Mouse (Mus musculus) retina, embryonic 14.5 days (tissue): Measurements from ENCODE around the gene Kansl1.
A peak's percentile ranks its signal among the peaks of the same experiment; 100 is the strongest.

Experiments
- DNase-seq: peaks from one replicate; pipeline ENCODE4 v3.0.0-alpha.2; 2015; ENCODE audit warnings: low spot score

The Kansl1 gene

DNA sequence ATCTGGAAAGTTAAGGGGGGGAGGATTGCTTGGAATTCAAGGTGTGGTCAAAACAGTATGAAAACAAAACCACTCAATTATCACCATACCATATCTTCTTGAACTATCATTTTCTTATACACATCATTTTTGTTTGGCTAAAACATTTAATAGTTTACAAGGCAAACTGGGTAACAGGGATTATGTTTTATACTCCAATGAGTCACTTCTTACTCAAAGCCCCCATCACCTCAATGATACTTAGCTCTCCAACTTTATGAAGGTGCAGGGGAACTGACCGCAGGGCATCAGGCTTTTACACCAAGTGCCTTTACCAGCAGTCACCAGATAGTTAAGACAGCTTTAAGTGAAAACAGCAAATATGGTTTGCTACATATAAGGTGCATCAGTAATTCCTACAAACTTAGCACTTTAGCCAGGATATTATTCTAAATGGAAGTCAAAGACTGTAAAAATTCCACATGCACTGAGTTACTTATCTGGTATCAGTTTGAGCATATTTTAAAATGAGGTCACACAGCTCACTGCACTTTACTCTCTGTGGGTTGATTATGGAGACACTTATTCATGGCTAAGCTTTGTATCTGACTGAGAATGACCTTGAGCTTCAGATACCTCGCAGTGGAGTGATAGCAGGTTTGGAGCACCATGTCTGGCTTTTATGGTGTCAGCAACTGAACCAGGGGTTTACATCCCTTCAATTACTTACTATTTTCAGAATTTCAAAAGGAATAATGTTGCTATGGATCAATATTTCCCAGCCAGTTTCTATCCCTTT is 104.6 kb downstream of the Kansl1 start:
- DNase-seq, result no peak

GRCm38 (mm10) chr11:104362704-104363103 is 106.0 kb downstream of the Kansl1 start:
- DNase-seq, result no peak

DNA sequence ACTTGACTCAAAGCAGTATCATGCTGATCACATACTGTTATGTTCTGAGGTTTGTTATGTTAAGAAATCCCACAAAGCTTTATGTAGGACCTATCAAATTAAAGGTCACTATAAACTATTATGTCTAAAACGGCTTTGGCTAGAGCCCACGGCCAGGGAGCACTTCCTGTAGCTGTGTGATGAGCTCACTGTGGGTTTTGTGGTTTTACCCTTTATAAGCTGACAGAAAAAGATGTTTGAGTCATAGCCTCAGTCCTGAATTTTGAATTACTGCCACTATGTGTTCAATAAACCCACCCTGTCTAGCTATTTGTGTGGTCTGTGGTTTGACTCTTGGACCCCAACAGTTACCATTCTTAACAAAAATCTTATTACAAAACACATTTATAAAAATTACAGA is 106.9 kb downstream of the Kansl1 start:
- DNase-seq, result no peak

GRCm38 (mm10) chr11:104346931-104347330 is 121.7 kb downstream of the Kansl1 start:
- peak; percentile 62 for DNase-seq

- DNase-seq, result no peak
These were observed 133.7 kb downstream of the Kansl1 start for GRCm38 (mm10) chr11:104334946-104335345.

- no peak for DNase-seq
These were observed 134.5 kb downstream of the Kansl1 start for GRCm38 (mm10) chr11:104334115-104334514.

DNA sequence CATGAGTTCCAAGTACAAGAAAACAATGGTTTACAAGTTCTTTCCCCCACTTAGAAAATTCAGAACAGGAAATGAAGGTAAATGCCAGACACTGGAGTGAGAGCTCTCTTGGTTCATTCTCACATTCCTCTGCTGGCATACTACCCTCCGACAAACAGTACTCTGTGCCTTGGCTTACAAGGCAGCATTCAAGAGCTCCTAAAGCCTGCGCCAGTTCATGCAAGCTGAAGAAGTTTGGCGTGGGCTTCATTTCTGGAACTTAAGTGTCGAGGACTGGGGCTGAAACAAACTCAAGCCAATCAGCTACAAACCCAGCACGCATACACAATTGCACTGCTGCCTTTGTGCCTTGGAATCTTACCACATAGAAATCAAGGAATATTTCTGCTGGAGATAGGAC is 136.6 kb downstream of the Kansl1 start:
- no peak for DNase-seq

DNA sequence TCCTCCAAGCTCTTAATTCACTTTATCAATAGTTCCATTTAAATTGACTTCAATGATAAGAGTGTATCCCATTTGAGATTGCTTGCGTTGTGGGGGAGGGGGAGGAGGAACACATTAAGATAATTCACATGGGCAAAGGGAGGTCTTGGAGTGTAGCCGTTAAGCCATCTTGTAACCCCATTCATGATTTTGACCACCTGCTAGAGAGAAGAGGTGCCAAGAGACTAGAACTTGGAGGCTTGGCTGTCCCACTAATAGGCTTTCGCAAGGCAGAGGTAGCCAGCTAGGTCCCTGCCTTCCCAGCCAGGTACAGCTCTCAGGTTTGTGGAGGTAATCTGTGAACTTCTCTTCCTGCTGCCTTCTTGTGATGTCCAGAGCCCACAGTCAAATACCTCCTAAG is 137.5 kb downstream of the Kansl1 start:
- no peak for DNase-seq

DNA sequence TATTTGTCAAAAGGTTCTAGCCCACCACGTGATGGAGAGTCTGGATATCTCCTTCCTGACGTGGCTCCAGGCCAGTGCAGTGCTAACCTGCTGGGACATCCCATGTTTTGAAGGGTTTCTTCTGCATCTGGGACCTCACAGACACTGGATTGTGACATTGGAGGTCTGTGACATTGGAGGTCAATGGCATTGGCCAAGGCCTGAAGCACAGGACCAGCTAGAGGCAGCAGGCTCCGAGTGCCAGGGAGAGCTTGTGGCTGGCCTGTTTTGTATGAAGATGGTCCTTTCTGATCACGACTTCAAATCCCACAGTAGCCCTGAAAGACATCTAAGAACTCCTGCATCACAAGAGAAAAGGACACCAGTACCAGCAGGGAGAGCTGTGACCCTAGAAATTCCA is 138.5 kb downstream of the Kansl1 start:
- DNase-seq, result no peak

DNA sequence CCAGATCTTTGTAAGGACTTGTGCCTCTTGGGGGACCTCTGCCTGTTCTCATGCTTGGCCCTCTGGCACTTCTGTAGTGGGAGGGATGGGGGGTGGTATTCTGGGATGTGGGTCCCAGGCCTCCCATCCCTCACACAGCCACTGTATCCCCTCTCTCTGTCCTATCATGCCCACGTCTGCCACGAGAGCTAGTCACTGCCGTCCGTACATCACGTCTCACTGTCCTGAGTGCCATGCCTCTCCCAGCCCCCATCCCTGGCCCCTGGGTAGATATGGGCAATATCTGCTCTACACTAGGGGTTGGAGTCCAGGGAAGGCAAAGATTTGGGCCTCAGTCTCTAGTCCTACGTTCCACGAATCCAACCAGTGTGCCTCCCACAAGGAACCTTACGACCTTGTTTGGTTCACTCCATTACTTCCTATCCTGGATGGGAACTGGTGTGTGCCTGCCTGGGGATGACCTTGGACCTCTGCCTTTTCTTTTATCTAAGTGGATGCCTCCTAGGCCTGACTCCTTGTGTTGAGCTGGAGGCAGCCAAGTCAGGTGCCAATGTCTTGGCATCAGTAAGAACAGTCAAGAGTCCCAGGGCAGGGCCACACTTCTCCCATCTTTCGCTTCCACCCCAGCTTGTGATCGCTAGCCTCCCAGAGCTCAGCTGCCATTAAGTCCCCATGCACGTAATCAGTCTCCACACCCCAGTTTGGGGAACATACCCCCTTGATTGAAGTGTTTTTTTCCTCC is 139.3 kb downstream of the Kansl1 start:
- DNase-seq, result no peak

DNA sequence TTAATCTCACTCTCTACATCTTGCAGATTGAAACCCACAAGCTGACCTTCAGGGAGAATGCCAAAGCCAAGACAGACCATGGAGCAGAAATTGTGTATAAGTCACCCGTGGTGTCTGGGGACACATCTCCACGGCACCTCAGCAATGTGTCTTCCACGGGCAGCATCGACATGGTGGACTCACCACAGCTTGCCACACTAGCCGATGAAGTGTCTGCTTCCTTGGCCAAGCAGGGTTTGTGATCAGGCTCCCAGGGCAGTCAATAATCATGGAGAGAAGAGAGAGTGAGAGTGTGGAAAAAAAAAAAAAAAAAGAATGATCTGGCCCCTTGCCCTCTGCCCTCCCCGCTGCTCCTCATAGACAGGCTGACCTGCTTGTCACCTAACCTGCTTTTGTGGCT is 140.7 kb downstream of the Kansl1 start:
- DNase-seq, result no peak

- no peak for DNase-seq
These were observed 141.2 kb downstream of the Kansl1 start for GRCm38 (mm10) chr11:104327462-104327861.

DNA sequence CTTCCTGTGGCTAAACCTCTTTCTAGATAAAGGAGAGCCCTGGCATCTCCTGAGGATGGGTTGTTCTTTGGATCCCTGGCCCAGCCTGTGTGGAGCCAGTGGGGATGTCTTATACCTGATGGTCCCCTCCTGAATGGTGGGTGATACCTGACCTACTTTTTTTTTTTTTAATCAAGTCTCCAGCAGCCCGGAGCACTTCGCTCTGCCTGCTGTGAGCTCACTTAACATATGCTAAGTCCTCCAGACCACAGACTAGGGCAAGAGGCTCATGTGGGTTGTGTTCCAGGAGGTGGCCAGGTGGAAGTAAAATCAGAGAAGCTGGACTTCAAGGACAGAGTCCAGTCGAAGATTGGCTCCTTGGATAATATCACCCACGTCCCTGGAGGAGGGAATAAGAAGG is 146.5 kb downstream of the Kansl1 start:
- DNase-seq, result no peak

DNA sequence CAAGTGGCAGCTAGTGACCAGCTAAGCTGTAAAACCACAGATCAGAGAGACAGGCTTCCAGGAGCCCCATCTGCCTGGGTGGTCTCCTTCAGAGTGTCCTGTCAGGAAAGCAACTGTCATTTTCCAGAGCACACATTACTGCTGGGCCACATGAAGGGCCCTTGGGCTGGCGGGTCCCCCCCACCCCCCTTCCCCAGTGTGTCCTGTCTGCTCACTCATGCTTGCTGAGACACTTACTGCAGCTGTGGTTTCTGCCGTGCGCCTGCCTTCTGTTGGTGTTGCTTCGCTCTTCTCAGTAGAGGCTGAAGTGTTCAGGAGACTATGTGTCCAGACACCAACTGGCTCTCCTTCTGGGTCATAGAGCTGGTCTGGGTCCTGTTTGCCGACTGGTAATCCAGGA is 148.2 kb downstream of the Kansl1 start:
- peak; percentile 77 for DNase-seq

- peak; percentile 51 for DNase-seq
These were observed 149.5 kb downstream of the Kansl1 start for GRCm38 (mm10) chr11:104318940-104319781.

- DNase-seq, result no peak
These were observed 151.0 kb downstream of the Kansl1 start for GRCm38 (mm10) chr11:104317631-104318030.

GRCm38 (mm10) chr11:104316685-104317400 is 151.8 kb downstream of the Kansl1 start:
- DNase-seq, result no peak

DNA sequence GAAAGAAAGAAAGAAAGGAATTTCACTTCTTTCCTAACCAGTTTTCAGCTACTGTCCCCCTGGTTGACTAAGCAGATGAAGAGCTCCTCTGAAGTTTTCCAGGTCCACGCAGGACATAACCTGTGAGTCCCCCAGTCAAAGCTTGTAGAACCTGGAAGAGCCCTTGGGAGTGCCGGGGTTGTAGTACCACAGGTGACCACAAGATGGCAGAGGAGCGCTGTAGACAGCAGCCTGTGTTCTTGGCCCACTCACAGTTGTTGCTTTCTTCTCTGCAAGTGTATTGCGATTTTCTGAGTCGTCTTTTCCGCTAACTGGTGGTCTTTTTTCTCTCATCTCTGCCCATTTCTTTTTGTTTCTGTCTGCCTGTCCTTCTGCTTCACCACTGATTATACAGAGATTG is 153.0 kb downstream of the Kansl1 start:
- peak; percentile 95 for DNase-seq

DNA sequence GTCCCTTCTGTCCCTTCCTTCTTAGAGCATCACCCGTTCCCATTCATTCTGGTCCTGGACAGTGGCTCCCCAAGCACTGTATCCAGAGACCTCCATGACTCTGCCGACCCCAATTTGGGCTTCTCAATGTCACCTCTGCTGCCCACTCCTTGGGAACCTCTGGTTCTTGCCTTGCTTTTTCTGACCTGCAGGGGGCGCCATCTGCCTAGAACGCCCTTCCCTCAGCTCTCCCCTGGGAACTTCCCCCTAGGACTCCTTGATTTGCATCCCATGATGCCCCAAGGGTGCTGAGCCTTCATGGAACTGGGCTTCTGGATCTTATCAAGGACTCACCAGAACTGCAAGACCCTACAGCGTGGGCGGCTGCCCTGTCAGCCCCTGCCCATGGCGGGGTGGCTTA is 157.0 kb downstream of the Kansl1 start:
- peak; percentile 22 for DNase-seq

DNA sequence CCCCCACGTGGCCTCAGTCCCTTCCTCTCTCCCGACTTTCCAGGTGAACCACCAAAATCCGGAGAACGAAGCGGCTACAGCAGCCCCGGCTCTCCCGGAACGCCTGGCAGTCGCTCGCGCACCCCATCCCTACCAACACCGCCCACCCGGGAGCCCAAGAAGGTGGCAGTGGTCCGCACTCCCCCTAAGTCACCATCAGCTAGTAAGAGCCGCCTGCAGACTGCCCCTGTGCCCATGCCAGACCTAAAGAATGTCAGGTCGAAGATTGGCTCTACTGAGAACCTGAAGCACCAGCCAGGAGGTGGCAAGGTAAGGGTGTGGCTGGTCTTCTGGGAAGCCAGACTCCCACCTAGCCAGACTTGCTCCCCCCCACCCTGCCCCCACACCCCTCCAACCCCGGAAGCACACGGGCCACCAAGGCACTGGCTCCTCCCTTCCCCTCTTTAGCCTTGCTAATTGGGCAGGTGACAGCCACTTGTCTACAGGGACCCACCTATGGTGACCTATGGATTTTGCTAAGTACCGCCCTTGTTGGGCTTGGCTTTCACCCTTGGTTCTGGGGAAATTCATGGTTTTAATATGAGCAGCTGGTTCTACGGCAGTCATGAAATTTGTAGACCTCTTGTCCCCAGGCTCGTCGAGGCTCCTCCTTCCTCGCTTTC is 158.3 kb downstream of the Kansl1 start:
- DNase-seq, result no peak
